Comparison of ENCODE assay signal across 8 mouse cellular contexts in the genomic region with DNA sequence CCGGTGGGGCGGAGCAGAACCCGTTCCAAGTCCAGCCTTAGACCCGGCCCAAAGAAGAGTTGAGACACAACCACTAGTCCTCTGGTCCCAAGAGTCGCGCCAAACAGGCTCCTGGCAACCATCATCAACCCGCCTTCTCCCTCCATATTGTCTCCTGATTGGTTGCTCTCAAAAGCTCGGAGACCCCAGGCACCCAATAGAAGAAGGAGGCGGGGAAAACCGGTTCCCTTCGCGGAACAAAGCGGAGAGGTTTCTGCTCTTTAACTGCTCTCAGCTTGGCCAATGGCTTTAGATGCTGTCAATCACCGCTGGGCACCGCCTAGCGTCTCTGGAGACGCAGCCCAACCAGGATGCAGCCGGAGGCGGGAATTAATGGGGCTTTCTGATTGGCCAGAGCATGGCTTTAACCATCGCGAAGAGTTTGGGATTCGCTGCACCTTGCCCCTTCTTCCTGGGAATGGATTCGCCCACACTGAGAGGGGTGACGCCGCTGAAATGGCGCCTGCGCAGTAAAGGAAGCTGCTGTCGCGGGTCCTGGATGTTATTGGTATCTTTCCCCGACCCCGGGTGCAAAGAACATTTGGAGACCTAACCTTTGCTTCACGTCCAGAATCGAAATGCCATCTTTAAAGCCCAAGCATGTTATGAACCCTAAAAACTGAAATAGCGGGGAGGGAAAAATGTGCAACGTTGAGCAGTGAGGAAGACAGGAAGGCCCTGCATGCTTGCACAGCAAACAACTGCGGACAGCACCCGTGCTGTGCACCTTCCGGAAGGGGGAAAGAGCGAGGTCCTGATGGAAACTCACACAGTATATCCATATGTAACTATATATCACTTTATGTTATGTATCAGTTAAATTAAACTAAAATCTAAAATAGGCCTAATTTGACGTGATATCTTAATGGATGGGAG. TPM values are rescaled to one million over a fixed set of nuclear protein-coding genes. Genes with fewer than 3 reads are reported as not detected.
A peak's percentile ranks its signal among the peaks of the same experiment; 100 is the strongest.
DNase-seq lines count a peak whose midpoint lies in the region; ATAC-seq and TF ChIP-seq lines count a peak whose summit lies in the region.

A gene (minus strand): TSS at position 136 of the 915 bp plus-strand sequence.

- peaks cover 17% of the 10 kb centered on the region for H3K4me1 ChIP-seq in heart, embryonic 12.5 days (replicated peaks)
- H3K4me1 ChIP-seq in kidney, postnatal 0 days (replicated peaks; ENCODE audit: insufficient read depth, low read length): 0 out of 2 replicates have a peak, but pooled peaks cover 7% of the 10 kb centered on the region
- H3K4me1 ChIP-seq in liver, embryonic 11.5 days (replicated peaks; ENCODE audit: control insufficient read depth, insufficient read depth, low read length): peaks cover 21% of the 10 kb centered on the region
- H3K4me1 ChIP-seq in stomach, embryonic 14.5 days (ENCODE audit: control insufficient read depth, insufficient read depth, low read length): peaks cover 9% of the 10 kb centered on the region

- H3K9me3 ChIP-seq in heart, embryonic 12.5 days (replicated peaks): no peaks in the 10 kb centered on the region
- H3K9me3 ChIP-seq in kidney, postnatal 0 days (replicated peaks; ENCODE audit: low read length): no peaks in the 10 kb centered on the region
- H3K9me3 ChIP-seq in liver, embryonic 11.5 days (ENCODE audit: control insufficient read depth, low read length): no peaks in the 10 kb centered on the region
- no peaks in the 10 kb centered on the region for H3K9me3 ChIP-seq in stomach, embryonic 14.5 days (ENCODE audit: control insufficient read depth, low read depth, low read length)

- H3K27ac ChIP-seq in heart, embryonic 12.5 days (ENCODE audit: poor library complexity, severe bottlenecking): peak within 1 kb of the TSS; percentile 41; the same call in 1 of the 2 replicates
- no peak within 1 kb of the TSS for H3K27ac ChIP-seq in kidney, postnatal 0 days
- H3K27ac ChIP-seq in liver, embryonic 11.5 days (ENCODE audit: low read depth, low read length): peak within 1 kb of the TSS; percentile 25; the same call in 1 of the 2 replicates
- peak within 1 kb of the TSS; percentile 16; the same call in 1 of the 2 replicates for H3K27ac ChIP-seq in stomach, embryonic 14.5 days (ENCODE audit: low read length)

- peak; percentile 93 for ATAC-seq in erythroid progenitor cell, adult 5-6 weeks (replicated peaks; ENCODE audit: low FRiP score, poor library complexity, severe bottlenecking)
- ATAC-seq in heart, embryonic 12.5 days (ENCODE audit: insufficient number of reproducible peaks, low FRiP score): peak; percentile 98
- peak; percentile 96 for ATAC-seq in kidney, postnatal 0 days (replicated peaks; ENCODE audit: low FRiP score, low read depth)
- ATAC-seq in liver, embryonic 11.5 days (replicated peaks; ENCODE audit: low FRiP score): peak; percentile 97
- ATAC-seq in stomach, embryonic 14.5 days (ENCODE audit: insufficient number of reproducible peaks, insufficient read depth, low FRiP score, low read depth): peak; percentile 98

- DNase-seq in CD4-positive helper T cell, adult 2 months (ENCODE audit: low read depth, low spot score): peak; percentile 100
- peak; percentile 100 for DNase-seq in brain, embryonic 18.5 days (ENCODE audit: low read depth, low spot score)
- peak; percentile 100 for DNase-seq in kidney, postnatal 0 days (ENCODE audit: low spot score)
- peak; percentile 87 for DNase-seq in liver, embryonic 11.5 days (ENCODE audit: low spot score)
- DNase-seq in naive thymus-derived CD4-positive, alpha-beta T cell, adult 2 months (ENCODE audit: low read depth): peak; percentile 99

- H3K4me2 ChIP-seq in heart, embryonic 12.5 days: peak within 1 kb of the TSS; percentile 90
- H3K4me2 ChIP-seq in kidney, postnatal 0 days (ENCODE audit: low read length): peak within 1 kb of the TSS; percentile 93
- H3K4me2 ChIP-seq in liver, embryonic 11.5 days: peak within 1 kb of the TSS; percentile 95
- peak within 1 kb of the TSS; percentile 67 for H3K4me2 ChIP-seq in stomach, embryonic 14.5 days (replicated peaks; ENCODE audit: low read depth, low read length)

- H3K4me3 ChIP-seq in heart, embryonic 12.5 days: peak within 1 kb of the TSS; percentile 57
- peak within 1 kb of the TSS; percentile 60 for H3K4me3 ChIP-seq in kidney, postnatal 0 days (replicated peaks; ENCODE audit: low read depth, low read length)
- H3K4me3 ChIP-seq in liver, embryonic 11.5 days (ENCODE audit: low read depth, low read length): peak within 1 kb of the TSS; percentile 79
- peak within 1 kb of the TSS; percentile 57 for H3K4me3 ChIP-seq in stomach, embryonic 14.5 days (ENCODE audit: low read depth, low read length)

- H3K9ac ChIP-seq in heart, embryonic 12.5 days: peak within 1 kb of the TSS; percentile 70
- peak within 1 kb of the TSS; percentile 65 for H3K9ac ChIP-seq in kidney, postnatal 0 days (ENCODE audit: low read depth, low read length)
- H3K9ac ChIP-seq in liver, embryonic 11.5 days (ENCODE audit: low read depth, low read length): peak within 1 kb of the TSS; percentile 76
- H3K9ac ChIP-seq in stomach, embryonic 14.5 days (replicated peaks; ENCODE audit: low read depth, low read length): peak within 1 kb of the TSS; percentile 38

- 2% methylated on average over 40 of the region's 40 CpGs for WGBS in heart, embryonic 12.5 days
- under 1% methylated on average over 40 of the region's 40 CpGs for WGBS in kidney, postnatal 0 days
- 3% methylated on average over 40 of the region's 40 CpGs for WGBS in liver, embryonic 11.5 days
- WGBS in stomach, embryonic 14.5 days: 2% methylated on average over 40 of the region's 40 CpGs

- TF ChIP-seq CTCF in kidney, postnatal 0 days (IDR thresholded peaks at IDR 0.05; ENCODE audit: low read depth): 0 out of 2 replicates have a peak, but pooled peaks have one; percentile 16

- H3K36me3 ChIP-seq in heart, embryonic 12.5 days: no peaks in the 10 kb centered on the region
- no peaks in the 10 kb centered on the region for H3K36me3 ChIP-seq in kidney, postnatal 0 days (ENCODE audit: insufficient read depth, low read length)
- no peaks in the 10 kb centered on the region for H3K36me3 ChIP-seq in liver, embryonic 11.5 days (ENCODE audit: control insufficient read depth, insufficient read depth, low read length)
- no peaks in the 10 kb centered on the region for H3K36me3 ChIP-seq in stomach, embryonic 14.5 days (ENCODE audit: control insufficient read depth, insufficient read depth, low read length)

- peaks cover 15% of the 10 kb centered on the region; the same call in 1 of the 2 replicates for H3K27me3 ChIP-seq in heart, embryonic 12.5 days (replicated peaks)
- no peaks in the 10 kb centered on the region for H3K27me3 ChIP-seq in kidney, postnatal 0 days (ENCODE audit: insufficient read depth, low read length)
- no peaks in the 10 kb centered on the region for H3K27me3 ChIP-seq in liver, embryonic 11.5 days (replicated peaks; ENCODE audit: control insufficient read depth, insufficient read depth, low read length)
- H3K27me3 ChIP-seq in stomach, embryonic 14.5 days (ENCODE audit: control insufficient read depth, insufficient read depth, low read length): no peaks in the 10 kb centered on the region

RNA-seq across cellular contexts. Expression of the gene that starts here (rescaled TPM):
- total RNA-seq in erythroid progenitor cell, adult 5-6 weeks (2015; ENCODE audit: low replicate concordance): 19.7 and 41.4 TPM in 2 replicates
- 2.5 and 6.4 TPM in 2 replicates for total RNA-seq in erythroid progenitor cell, adult 5-6 weeks (2017; ENCODE audit: low replicate concordance)
- polyA plus RNA-seq in heart, embryonic 12.5 days (2016; fragmentation: Nextera tagmentation; extraction: Ambion mirVana): 34.4 and 38.0 TPM in 2 replicates
- polyA plus RNA-seq in kidney, postnatal 0 days (2015; fragmentation: Nextera tagmentation; extraction: Ambion mirVana): 74.7 and 82.9 TPM in 2 replicates
- polyA plus RNA-seq in liver, embryonic 11.5 days (2014; fragmentation: Nextera tagmentation; extraction: Ambion mirVana): 57.8 and 60.5 TPM in 2 replicates
- polyA plus RNA-seq in stomach, embryonic 14.5 days (2014; fragmentation: Nextera tagmentation; extraction: Ambion mirVana): 85.6 and 97.3 TPM in 2 replicates
